Mouse (Mus musculus): Measurements from ENCODE around the gene Alox5ap. TPM values are rescaled to one million over a fixed set of nuclear protein-coding genes. Genes with fewer than 3 reads are reported as not detected.

The Alox5ap gene
- polyA plus RNA-seq (2014; fragmentation: Nextera tagmentation; extraction: Ambion mirVana) = 10.6 and 11.3 TPM in 2 replicates

DNA sequence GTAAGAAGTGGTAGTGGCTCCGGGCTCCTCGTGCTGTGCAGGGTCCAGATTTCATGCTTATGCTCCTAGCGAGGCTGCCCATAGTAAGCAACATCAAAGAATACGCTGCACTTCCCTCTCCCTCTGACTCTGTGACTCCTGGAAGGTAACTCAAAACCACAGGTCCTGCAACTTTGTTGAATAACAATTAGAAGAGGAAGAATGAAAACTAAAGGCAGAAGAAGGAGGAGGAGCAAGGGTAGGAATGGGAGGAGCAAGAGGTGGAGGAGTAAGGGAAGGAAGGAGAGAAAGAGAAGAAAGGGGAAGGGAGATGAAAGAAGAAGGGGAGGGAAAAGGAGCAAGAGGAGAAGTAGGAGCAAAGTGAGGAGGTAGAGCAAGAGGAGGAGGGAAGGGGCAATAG is at the start of gene Alox5ap:
Gene Alox5ap, plus strand, starts transcription at position 363 of the 400 bp plus-strand sequence.
- no peak within 1 kb of the TSS for H3K4me2 ChIP-seq (ENCODE audit: low read depth, severe bottlenecking)
- no peaks in the 10 kb centered on the region; the same call in 1 of the 2 replicates for H3K4me1 ChIP-seq (ENCODE audit: control insufficient read depth, insufficient read depth, low read length)
- DNase-seq (ENCODE audit: low spot score) (no peak), ATAC-seq (ENCODE audit: insufficient number of reproducible peaks, low FRiP score, low TSS enrichment, low read depth) (no peak)
- no peak within 1 kb of the TSS for H3K4me3 ChIP-seq (ENCODE audit: low read depth, low read length)
- no peaks in the 10 kb centered on the region for H3K27me3 ChIP-seq (ENCODE audit: control insufficient read depth, insufficient read depth, low read length)
- 54% methylated on average over 4 of the region's 4 CpGs for WGBS
- H3K9me3 ChIP-seq (ENCODE audit: control insufficient read depth, low read length) = no peaks in the 10 kb centered on the region
- H3K27ac ChIP-seq (replicated peaks; ENCODE audit: low read depth, low read length) = no peak within 1 kb of the TSS
- no peaks in the 10 kb centered on the region for H3K36me3 ChIP-seq (ENCODE audit: control insufficient read depth, insufficient read depth, low read length)
- H3K9ac ChIP-seq (ENCODE audit: low read length) = no peak within 1 kb of the TSS

- WGBS = 99% methylated on average over 7 of the region's 7 CpGs
- ATAC-seq (ENCODE audit: insufficient number of reproducible peaks, low FRiP score, low TSS enrichment, low read depth) = no peak
Measured at GRCm38 (mm10) chr5:149215540-149215939, 49.0 kb upstream of the Alox5ap start.

GRCm38 (mm10) chr5:149217524-149218357 is 46.8 kb upstream of the Alox5ap start:
- Histone ChIP-seq H3K9me3 (ENCODE audit: control insufficient read depth, low read length) (no peaks in the 10 kb centered on the region), H3K4me3 (ENCODE audit: low read depth, low read length) (no peak overlapping the region), H3K9ac (ENCODE audit: low read length) (no peak overlapping the region), H3K27ac (replicated peaks; ENCODE audit: low read depth, low read length) (no peak overlapping the region), H3K27me3 (ENCODE audit: control insufficient read depth, insufficient read depth, low read length) (no peaks in the 10 kb centered on the region), H3K4me2 (ENCODE audit: low read depth, severe bottlenecking) (no peak overlapping the region), H3K4me1 (ENCODE audit: control insufficient read depth, insufficient read depth, low read length) (no peaks in the 10 kb centered on the region), H3K36me3 (ENCODE audit: control insufficient read depth, insufficient read depth, low read length) (peaks cover 11% of the 10 kb centered on the region; the same call in 1 of the 2 replicates)
- DNase-seq (ENCODE audit: low spot score) (no peak), ATAC-seq (ENCODE audit: insufficient number of reproducible peaks, low FRiP score, low TSS enrichment, low read depth) (no peak)
- WGBS = 85% methylated on average over 6 of the region's 6 CpGs

More at GRCm38 (mm10) chr5:149215540-149215939, 49.0 kb upstream of the Alox5ap start:
- Histone ChIP-seq H3K36me3 (ENCODE audit: control insufficient read depth, insufficient read depth, low read length) (peaks cover 17% of the 10 kb centered on the region; the same call in 1 of the 2 replicates), H3K9ac (ENCODE audit: low read length) (no peak overlapping the region), H3K9me3 (ENCODE audit: control insufficient read depth, low read length) (no peaks in the 10 kb centered on the region), H3K4me2 (ENCODE audit: low read depth, severe bottlenecking) (no peak overlapping the region), H3K4me1 (ENCODE audit: control insufficient read depth, insufficient read depth, low read length) (no peaks in the 10 kb centered on the region), H3K27me3 (ENCODE audit: control insufficient read depth, insufficient read depth, low read length) (no peaks in the 10 kb centered on the region), H3K27ac (replicated peaks; ENCODE audit: low read depth, low read length) (no peak overlapping the region), H3K4me3 (ENCODE audit: low read depth, low read length) (no peak overlapping the region)
- DNase-seq (ENCODE audit: low spot score) = no peak

DNA sequence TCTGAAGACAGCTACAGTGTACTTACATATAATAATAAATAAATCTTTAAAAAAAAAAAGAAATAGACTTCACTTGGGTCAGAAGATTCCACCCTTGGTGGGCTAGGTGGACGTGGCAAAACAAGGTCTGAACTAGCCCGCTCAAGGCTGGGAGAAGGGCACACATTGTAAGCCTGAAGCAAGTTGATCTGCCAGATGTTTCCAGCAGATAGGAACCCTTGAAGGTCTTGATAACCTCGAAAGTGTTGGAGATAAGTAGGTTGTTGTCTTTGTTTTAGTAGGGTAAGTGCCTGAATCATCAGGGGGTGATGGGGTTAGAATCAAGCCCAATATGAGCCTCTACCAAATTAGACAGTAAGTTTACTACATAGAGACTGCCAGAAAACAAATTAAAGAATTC is 45.1 kb upstream of the Alox5ap start:
- Histone ChIP-seq H3K4me3 (ENCODE audit: low read depth, low read length) (no peak overlapping the region), H3K9me3 (ENCODE audit: control insufficient read depth, low read length) (no peaks in the 10 kb centered on the region), H3K9ac (ENCODE audit: low read length) (no peak overlapping the region), H3K27me3 (ENCODE audit: control insufficient read depth, insufficient read depth, low read length) (no peaks in the 10 kb centered on the region), H3K27ac (replicated peaks; ENCODE audit: low read depth, low read length) (no peak overlapping the region), H3K4me1 (ENCODE audit: control insufficient read depth, insufficient read depth, low read length) (0 out of 2 replicates have a peak, but pooled peaks cover 2% of the 10 kb centered on the region), H3K36me3 (ENCODE audit: control insufficient read depth, insufficient read depth, low read length) (no peaks in the 10 kb centered on the region), H3K4me2 (ENCODE audit: low read depth, severe bottlenecking) (no peak overlapping the region)
- ATAC-seq (ENCODE audit: insufficient number of reproducible peaks, low FRiP score, low TSS enrichment, low read depth) = no peak
- DNase-seq (ENCODE audit: low spot score) = no peak
- 83% methylated on average over 3 of the region's 3 CpGs for WGBS

DNA sequence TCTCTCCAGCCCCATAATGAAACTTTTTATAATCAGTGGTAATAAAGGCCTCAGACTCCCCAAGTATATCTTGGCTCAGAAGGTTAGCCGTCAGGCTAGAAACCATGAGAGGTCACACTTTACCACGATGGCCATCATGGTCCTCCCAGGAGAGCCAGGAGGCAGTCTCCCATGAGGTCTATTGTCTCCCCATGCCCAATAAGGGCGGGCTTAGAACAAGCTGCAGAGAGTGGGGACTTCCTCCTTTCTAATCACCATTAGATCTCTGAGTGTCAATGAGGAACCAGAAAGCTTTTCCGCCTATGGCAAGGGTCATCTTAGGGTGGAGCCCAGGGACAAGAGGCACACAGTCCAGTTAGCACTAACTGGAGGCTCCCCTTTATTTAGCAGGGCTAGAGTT is 43.2 kb upstream of the Alox5ap start:
- Histone ChIP-seq H3K27ac (replicated peaks; ENCODE audit: low read depth, low read length) (no peak overlapping the region), H3K4me1 (ENCODE audit: control insufficient read depth, insufficient read depth, low read length) (0 out of 2 replicates have a peak, but pooled peaks cover 2% of the 10 kb centered on the region), H3K27me3 (ENCODE audit: control insufficient read depth, insufficient read depth, low read length) (no peaks in the 10 kb centered on the region), H3K36me3 (ENCODE audit: control insufficient read depth, insufficient read depth, low read length) (no peaks in the 10 kb centered on the region), H3K9ac (ENCODE audit: low read length) (no peak overlapping the region), H3K9me3 (ENCODE audit: control insufficient read depth, low read length) (no peaks in the 10 kb centered on the region), H3K4me2 (ENCODE audit: low read depth, severe bottlenecking) (no peak overlapping the region), H3K4me3 (ENCODE audit: low read depth, low read length) (no peak overlapping the region)
- ATAC-seq (ENCODE audit: insufficient number of reproducible peaks, low FRiP score, low TSS enrichment, low read depth) (no peak), DNase-seq (ENCODE audit: low spot score) (no peak)
- WGBS = 90% methylated on average over 4 of the region's 4 CpGs

DNA sequence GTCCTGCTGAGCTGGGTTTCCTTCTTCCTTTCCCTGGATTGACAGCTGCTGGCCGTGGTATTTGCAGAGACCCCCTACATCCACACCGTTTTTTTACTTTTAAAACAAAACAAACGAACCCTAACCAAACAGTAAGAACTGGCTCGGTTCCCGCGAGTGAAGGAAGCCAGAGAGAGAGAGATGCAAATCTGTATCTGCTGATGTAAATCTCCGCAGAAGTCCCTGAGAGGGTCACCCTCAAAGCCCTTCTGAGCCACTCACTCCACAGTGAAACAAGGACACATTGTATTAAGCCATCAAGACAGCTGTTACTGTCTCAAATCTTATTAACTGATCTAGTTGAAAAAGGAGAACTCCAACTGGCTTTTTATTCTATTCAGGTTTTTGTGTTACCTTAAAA is 39.9 kb upstream of the Alox5ap start:
- 46% methylated on average over 7 of the region's 7 CpGs for WGBS
- Histone ChIP-seq H3K4me1 (ENCODE audit: control insufficient read depth, insufficient read depth, low read length) (0 out of 2 replicates have a peak, but pooled peaks cover 2% of the 10 kb centered on the region), H3K9ac (ENCODE audit: low read length) (no peak overlapping the region), H3K36me3 (ENCODE audit: control insufficient read depth, insufficient read depth, low read length) (no peaks in the 10 kb centered on the region), H3K4me2 (ENCODE audit: low read depth, severe bottlenecking) (no peak overlapping the region), H3K9me3 (ENCODE audit: control insufficient read depth, low read length) (no peaks in the 10 kb centered on the region), H3K27ac (replicated peaks; ENCODE audit: low read depth, low read length) (no peak overlapping the region), H3K27me3 (ENCODE audit: control insufficient read depth, insufficient read depth, low read length) (no peaks in the 10 kb centered on the region), H3K4me3 (ENCODE audit: low read depth, low read length) (no peak overlapping the region)
- no peak for DNase-seq (ENCODE audit: low spot score)
- no peak for ATAC-seq (ENCODE audit: insufficient number of reproducible peaks, low FRiP score, low TSS enrichment, low read depth)

- WGBS = 3% methylated on average over 55 of the region's 55 CpGs
- peak; percentile 100 for DNase-seq (ENCODE audit: low spot score)
Measured at GRCm38 (mm10) chr5:149228700-149229618, 35.6 kb upstream of the Alox5ap start.

More at GRCm38 (mm10) chr5:149228700-149229618, 35.6 kb upstream of the Alox5ap start:
- no peaks in the 10 kb centered on the region for H3K27me3 ChIP-seq (ENCODE audit: control insufficient read depth, insufficient read depth, low read length)
- peak; percentile 98 for ATAC-seq (ENCODE audit: insufficient number of reproducible peaks, low FRiP score, low TSS enrichment, low read depth)
- H3K9ac ChIP-seq (ENCODE audit: low read length) = peak overlapping the region; percentile 56
- 0 out of 2 replicates have a peak, but pooled peaks cover 2% of the 10 kb centered on the region for H3K4me1 ChIP-seq (ENCODE audit: control insufficient read depth, insufficient read depth, low read length)
- no peaks in the 10 kb centered on the region for H3K9me3 ChIP-seq (ENCODE audit: control insufficient read depth, low read length)
- peak overlapping the region; percentile 36 for H3K4me3 ChIP-seq (ENCODE audit: low read depth, low read length)
- peak overlapping the region; percentile 28; the same call in 1 of the 2 replicates for H3K4me2 ChIP-seq (ENCODE audit: low read depth, severe bottlenecking)
- H3K27ac ChIP-seq (replicated peaks; ENCODE audit: low read depth, low read length) = peak overlapping the region; percentile 60
- no peaks in the 10 kb centered on the region for H3K36me3 ChIP-seq (ENCODE audit: control insufficient read depth, insufficient read depth, low read length)

Measured in limb, embryonic 11.5 days (tissue).